Comparison of ENCODE assay signal across 18 mouse cellular contexts in the genomic region with DNA sequence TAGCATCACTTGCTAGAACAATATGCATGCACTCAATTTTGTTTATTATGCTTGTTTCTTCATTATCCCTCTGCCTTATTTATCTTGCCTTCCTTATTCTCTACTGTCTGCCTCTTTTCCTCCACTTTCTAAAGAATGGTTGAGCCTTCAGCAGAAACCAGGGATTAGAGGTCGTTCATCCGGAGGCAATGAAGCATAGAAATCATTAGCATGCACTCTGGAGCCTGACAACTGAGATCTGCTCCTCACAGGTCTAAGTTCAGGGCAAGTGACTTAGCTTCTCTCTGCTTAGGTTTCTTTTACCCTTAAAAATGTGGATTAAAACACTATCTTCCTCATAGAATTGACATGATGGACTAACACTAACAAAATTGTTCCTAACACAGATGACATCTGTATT.
A peak's percentile ranks its signal among the peaks of the same experiment; 100 is the strongest.
DNase-seq lines count a peak whose midpoint lies in the region; ATAC-seq and TF ChIP-seq lines count a peak whose summit lies in the region.
"Had no signal": no experiment of that assay in that cellular context is flagged by ENCODE, and none has a peak within 500 bp of the region (broad histone marks: within the 10 kb centered on the region; RNA-seq: fewer than 3 reads in every experiment).

No protein-coding gene starts in this region.

- ATAC-seq in hindbrain, postnatal 0 days = no peak
- ATAC-seq: forebrain, embryonic 15.5 days had no signal

- H3K4me3 ChIP-seq in hindbrain, postnatal 0 days (ENCODE audit: low read length) = no peak overlapping the region
- H3K4me3 ChIP-seq: embryonic facial prominence, embryonic 12.5 days; forebrain, embryonic 15.5 days; heart, embryonic 15.5 days had no signal

- H3K9me3 ChIP-seq in hindbrain, postnatal 0 days (ENCODE audit: low read length) = no peaks in the 10 kb centered on the region
- H3K9me3 ChIP-seq: embryonic facial prominence, embryonic 12.5 days; forebrain, embryonic 15.5 days; heart, embryonic 15.5 days had no signal

- H3K27ac ChIP-seq in hindbrain, postnatal 0 days = no peak overlapping the region
- H3K27ac ChIP-seq: embryonic facial prominence, embryonic 12.5 days; forebrain, embryonic 15.5 days; heart, embryonic 15.5 days had no signal

- H3K9ac ChIP-seq in hindbrain, postnatal 0 days (replicated peaks; ENCODE audit: low read length) = no peak overlapping the region
- H3K9ac ChIP-seq: embryonic facial prominence, embryonic 12.5 days; forebrain, embryonic 15.5 days; heart, embryonic 15.5 days had no signal

- no peak overlapping the region for H3K4me2 ChIP-seq in hindbrain, postnatal 0 days (ENCODE audit: low read depth, low read length)
- H3K4me2 ChIP-seq: embryonic facial prominence, embryonic 12.5 days; forebrain, embryonic 15.5 days; heart, embryonic 11.5 days; heart, embryonic 15.5 days had no signal

- peak; percentile 11 for DNase-seq in kidney, adult 18-20 months
- DNase-seq in kidney, postnatal 4 days = no peak
- peak; percentile 85 for DNase-seq in kidney, adult 9 months
- DNase-seq in kidney, postnatal 14 days = peak; percentile 48
- no peak for DNase-seq in ovary, postnatal 10 days (ENCODE audit: low spot score)
- DNase-seq in hindbrain, postnatal 0 days (ENCODE audit: low spot score) = no peak
- DNase-seq in spleen, postnatal 4 days (ENCODE audit: low spot score in 2 of 2) = no peak
- DNase-seq: adrenal gland, postnatal 10 days; cerebellum, adult 11 months; cerebellum, adult 8-10 months; cerebellum, postnatal 14 days; gastrocnemius, postnatal 10 days; heart, adult 18-20 months; heart, postnatal 14 days had no signal

- no peak for TF ChIP-seq CTCF in hindbrain, postnatal 0 days (IDR thresholded peaks at IDR 0.05; ENCODE audit: low read depth)

- H3K4me1 ChIP-seq in hindbrain, postnatal 0 days (ENCODE audit: insufficient read depth, low read length) = no peaks in the 10 kb centered on the region
- H3K4me1 ChIP-seq: embryonic facial prominence, embryonic 12.5 days; forebrain, embryonic 15.5 days; heart, embryonic 15.5 days had no signal

- WGBS in hindbrain, postnatal 0 days = 29% methylated on average over 2 of the region's 2 CpGs

- 0 out of 2 replicates have a peak, but pooled peaks cover 6% of the 10 kb centered on the region for H3K36me3 ChIP-seq in hindbrain, postnatal 0 days (ENCODE audit: insufficient read depth, low read length)
- H3K36me3 ChIP-seq: embryonic facial prominence, embryonic 12.5 days; heart, embryonic 15.5 days had no signal

- no peaks in the 10 kb centered on the region for H3K27me3 ChIP-seq in hindbrain, postnatal 0 days (ENCODE audit: insufficient read depth, low read length)
- H3K27me3 ChIP-seq: embryonic facial prominence, embryonic 12.5 days; forebrain, embryonic 15.5 days; heart, embryonic 15.5 days had no signal

Comparison
In these comparisons a context has a peak if more than half of its experiments do, and no peak if none do; other contexts are left out.
1. DNase-seq: peak in kidney, adult 18-20 months (single experiment), kidney, adult 9 months (single experiment) and kidney, postnatal 14 days (single experiment); none in kidney, postnatal 4 days (0 of 2), ovary, postnatal 10 days (single experiment), hindbrain, postnatal 0 days (single experiment) and spleen, postnatal 4 days (0 of 2).